Mouse (Mus musculus): ENCODE results near the gene Zfp322a.

DNA sequence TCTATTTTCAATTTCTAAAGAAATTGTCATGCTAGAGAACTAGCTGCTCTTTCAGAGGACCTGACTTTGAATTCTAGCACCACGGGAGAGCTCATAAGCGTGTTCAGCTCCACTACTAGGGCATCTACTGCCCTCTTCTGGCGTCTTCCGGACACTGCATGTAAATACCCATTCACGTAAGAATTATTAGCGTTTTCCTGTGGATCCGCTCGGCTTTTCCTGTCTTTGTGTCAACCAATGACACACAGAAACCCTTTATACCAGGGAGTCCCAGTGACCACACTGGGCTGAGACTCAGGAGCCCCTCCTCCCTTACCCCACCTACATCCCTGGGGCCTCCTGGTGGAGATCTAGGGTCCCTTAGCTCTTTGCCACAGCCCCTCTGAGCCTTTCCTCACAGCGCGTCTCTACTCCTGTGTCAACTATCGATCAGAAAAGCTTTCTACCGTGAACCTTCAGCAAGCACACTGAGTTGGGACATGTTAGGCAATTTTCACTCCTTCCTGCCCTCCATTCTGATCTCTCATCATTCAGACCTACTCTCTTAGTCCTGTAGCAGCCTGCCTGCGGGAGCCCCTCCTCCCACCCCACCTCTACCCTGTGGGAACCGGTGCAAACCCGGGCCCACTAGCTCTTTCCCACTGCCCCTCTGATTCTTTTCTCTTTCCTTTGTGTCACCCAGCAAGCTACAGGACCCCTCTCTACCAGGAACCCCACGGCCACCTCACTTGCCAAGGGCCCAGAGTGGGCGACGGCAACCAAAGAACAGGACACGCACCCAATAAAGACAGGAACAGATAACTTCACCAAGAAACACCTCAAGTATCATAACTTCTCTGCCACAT, 32.9 kb upstream of the Zfp322a start:
- TF ChIP-seq CTCF (IDR thresholded peaks at IDR 0.05; ENCODE audit: borderline replicate concordance, control insufficient read depth, extremely low read depth, insufficient read depth, low read length, poor library complexity), result peak; percentile 67; the same call in 1 of the 2 replicates
- TF ChIP-seq POLR2A (IDR thresholded peaks at IDR 0.05; ENCODE audit: control insufficient read depth, extremely low read depth, insufficient read depth, low read length, poor library complexity), result no peak

Data from thymus, adult 2 months (tissue).